Mouse (Mus musculus): ENCODE data around the gene Chst3.
"Not testable (repeated sequence)": the region's sequence is repeated elsewhere in the genome, so short reads cannot be mapped to it uniquely, and the experiment has no call there.

Chst3 gene

GRCm38 (mm10) chr10:60197406-60197821 is 21.6 kb downstream of the Chst3 start:
- DNase-seq (ENCODE audit: low read depth, low spot score) = no peak

DNA sequence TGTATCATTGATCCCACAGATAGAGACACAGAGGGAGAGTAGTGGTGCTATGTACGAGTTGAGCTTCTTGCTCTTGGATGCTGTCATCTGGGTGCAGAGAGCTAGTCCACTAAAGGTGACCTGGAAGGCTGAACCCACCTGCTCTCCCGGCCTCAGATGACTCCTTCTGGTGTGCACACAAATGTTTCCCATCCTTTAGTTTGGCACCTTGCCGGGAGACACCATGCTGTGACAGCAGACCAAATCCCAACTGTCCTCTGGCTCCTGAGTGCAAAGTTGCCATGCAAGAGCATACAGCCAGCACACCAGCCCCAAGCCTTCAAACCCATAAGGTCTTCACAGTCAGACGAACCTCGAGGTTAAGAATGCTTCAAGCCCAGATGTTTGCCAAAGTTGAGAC is 22.1 kb downstream of the Chst3 start:
- no peak for DNase-seq (ENCODE audit: low read depth, low spot score)

DNA sequence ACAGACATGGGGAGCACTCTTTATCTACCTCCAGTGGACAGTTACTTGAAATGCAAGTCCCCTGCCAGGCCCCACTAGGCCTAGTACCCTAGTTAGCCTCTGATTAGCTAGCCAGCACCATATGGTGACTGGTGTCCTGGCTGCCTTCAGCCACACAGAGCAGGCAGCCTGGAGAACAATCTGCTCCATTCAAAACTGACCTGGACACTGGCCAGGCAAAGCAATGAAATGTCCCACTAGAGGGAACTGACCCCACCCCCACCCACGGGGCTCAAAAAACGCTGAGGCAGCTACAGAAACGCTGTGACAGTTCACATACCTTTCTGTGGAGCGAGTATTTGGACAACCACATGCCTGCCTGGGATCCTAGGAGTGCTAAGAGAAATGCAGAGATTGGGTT is 24.0 kb downstream of the Chst3 start:
- DNase-seq (ENCODE audit: low read depth, low spot score) = no peak

GRCm38 (mm10) chr10:60193532-60194423 is 25.3 kb downstream of the Chst3 start:
- peak; percentile 64 for DNase-seq (ENCODE audit: low read depth, low spot score)

DNA sequence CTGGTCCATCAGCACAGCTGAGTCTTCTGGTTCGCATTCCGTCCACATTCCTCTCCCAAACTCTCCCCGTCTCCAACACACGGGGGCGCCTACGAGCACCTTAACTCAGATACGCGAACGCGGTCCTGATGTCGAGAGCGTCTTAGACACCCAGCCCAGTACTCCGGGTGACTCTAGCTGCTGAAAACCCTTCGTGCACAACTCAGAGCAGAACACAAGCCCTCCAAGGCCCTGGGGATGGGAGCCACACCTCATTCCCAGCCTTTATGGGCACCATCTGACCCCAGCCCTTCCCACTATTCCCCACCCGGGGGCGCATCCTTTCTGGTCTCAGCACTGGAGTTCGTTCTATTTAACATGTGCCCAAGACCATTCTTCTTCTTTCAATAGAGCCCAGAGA is 27.3 kb downstream of the Chst3 start:
- DNase-seq (ENCODE audit: low read depth, low spot score) = peak; percentile 75

DNA sequence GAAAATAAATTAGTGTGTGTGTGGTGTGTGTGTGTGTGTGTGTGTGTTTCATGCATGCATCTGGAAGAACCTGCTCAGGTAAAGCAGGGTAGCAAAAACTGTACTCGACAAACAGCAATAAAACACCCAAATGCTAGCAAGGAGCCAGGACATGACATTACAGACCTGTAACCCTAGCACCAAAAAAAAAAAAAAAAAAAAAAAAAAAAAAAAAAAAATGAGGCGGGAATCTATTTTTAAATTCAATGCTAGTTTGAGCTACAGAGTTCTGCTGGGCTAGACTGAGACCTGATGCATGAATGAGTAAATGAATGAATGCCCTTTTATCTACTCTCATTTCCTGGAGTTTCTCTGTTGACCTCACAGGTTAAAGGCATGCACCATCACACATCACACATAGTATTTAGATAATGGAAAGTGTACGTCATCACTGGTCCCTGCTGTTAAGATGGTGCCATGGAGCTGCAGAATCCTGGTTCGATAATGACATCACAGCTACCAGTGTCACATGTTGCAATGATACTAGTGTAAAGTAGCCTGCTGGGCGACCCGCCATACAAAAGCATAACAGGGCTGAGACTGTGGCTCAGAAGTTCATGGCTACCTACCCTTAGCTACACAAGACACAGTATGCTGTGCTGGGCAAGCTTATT is 29.4 kb downstream of the Chst3 start:
- no peak for DNase-seq (ENCODE audit: low read depth, low spot score)

DNA sequence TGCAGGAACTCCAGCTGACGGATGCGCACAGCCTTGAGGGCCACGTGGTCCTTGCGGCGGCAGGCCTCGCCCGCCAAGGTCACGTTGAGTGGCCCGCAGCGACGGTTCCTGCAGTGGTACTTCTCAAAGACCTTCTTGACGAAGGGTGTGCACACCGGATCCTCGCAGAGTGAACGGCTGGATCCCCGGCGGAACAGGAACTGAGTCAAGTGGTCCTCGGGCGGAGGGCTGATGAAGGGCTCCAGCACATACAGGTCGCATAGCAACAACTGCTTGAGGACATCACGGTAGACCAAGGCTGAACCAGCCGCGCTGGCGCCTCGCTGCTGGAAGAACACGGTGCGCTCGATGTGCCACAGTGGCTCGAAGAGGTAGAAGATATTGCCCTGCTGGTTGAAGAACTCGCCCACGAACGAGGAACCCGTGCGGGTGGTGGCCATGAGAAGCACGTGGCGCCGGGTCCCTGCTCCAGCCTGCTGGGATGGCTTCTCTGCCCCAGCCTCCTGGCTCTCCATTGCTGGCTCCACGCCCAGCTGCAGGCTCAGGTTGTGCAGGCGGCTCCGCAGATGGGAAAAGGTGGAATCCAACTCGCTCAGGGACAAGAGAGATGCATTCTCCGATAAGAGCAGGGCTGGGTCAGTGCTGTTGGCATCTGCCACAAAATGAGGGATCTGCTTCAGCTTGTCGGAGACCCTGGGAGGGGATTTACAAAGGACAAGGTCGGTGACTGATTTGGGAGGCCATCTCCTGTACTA is 32.7 kb downstream of the Chst3 start:
- DNase-seq (ENCODE audit: low read depth, low spot score) = no peak

DNA sequence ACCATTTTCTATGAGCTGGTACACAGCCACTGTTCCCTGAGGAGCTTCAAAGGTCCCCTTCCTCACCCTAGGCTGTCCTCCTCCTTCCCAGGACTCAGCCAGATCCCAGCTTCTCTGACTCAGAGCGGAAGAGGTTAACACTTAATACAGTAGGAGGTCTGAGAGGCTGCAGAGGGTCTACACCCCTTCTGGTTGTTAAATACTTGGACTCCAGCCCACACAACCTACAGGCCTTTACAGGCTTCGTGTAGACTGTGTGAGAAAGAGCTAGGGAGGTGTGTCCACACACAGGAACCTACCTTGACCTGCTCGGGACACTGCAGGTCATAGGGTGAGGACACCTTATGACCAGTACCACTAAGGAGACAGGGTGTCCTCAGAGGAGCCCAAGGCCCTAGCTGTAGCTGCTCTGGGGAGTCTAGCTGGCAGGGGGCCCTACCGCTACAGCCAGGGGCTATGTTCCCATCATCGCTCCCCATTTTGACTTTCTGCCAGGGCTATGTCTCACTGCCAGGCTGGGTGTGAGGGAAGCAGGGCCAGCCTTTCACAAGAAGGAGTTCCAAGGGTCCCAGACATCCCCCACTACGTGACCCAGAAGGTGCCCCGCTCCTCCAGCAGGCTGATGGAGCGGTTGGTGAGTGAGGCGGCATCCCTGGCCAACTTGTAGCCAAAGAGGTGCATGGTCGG is 33.9 kb downstream of the Chst3 start:
- DNase-seq (ENCODE audit: low read depth, low spot score) = no peak

DNA sequence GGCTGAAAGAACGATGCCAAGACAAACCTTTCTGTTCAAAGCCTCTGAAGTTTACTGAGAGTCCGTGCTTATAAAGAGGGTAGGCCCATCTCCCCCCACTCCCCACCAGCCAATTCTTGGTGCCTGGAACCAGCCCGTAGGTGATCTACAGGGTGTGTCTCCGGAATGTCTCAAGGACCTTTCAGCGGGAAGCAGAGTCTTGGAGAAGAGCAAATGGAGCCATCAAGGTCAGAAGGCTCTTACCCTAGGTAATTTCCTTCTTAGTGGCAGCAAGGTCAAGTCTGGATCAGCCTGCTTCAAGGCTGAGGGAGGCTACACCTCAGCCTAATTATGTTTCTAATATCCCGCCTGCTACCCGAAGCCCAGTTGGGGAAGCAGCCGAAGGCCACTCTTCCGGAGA is 43.8 kb downstream of the Chst3 start:
- DNase-seq (ENCODE audit: low read depth, low spot score) = not testable (repeated sequence)

GRCm38 (mm10) chr10:60174506-60174905 is 44.6 kb downstream of the Chst3 start:
- DNase-seq (ENCODE audit: low read depth, low spot score) = no peak

GRCm38 (mm10) chr10:60173035-60173434 is 46.0 kb downstream of the Chst3 start:
- DNase-seq (ENCODE audit: low read depth, low spot score) = no peak

GRCm38 (mm10) chr10:60172306-60172705 is 46.8 kb downstream of the Chst3 start:
- no peak for DNase-seq (ENCODE audit: low read depth, low spot score)

- no peak for DNase-seq (ENCODE audit: low read depth, low spot score)
These were observed 47.7 kb downstream of the Chst3 start for GRCm38 (mm10) chr10:60171368-60171767.

GRCm38 (mm10) chr10:60170326-60171089 is 48.6 kb downstream of the Chst3 start:
- DNase-seq (ENCODE audit: low read depth, low spot score) = no peak

- no peak for DNase-seq (ENCODE audit: low read depth, low spot score)
These were observed 50.1 kb downstream of the Chst3 start for GRCm38 (mm10) chr10:60168960-60169359.

DNA sequence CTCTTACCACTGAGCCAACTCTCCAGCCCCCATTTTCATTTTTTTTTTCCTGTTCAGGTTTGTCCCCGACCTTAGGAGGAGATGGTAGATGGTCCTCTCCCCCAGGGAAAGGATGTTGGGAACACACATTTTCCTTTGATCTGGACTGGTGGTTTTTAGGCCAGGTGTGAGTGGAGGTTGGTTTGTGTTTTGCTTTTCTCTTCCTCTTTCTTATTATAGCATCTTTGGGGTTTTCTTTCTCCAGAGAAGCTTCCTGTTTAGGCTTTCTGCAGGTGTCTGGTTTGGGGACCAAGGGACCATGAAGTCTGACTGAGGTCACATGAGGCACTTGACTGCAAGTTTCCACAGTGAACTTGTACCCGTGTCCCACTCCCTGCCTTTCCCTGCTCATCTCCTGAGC is 50.8 kb downstream of the Chst3 start:
- DNase-seq (ENCODE audit: low read depth, low spot score) = no peak

DNA sequence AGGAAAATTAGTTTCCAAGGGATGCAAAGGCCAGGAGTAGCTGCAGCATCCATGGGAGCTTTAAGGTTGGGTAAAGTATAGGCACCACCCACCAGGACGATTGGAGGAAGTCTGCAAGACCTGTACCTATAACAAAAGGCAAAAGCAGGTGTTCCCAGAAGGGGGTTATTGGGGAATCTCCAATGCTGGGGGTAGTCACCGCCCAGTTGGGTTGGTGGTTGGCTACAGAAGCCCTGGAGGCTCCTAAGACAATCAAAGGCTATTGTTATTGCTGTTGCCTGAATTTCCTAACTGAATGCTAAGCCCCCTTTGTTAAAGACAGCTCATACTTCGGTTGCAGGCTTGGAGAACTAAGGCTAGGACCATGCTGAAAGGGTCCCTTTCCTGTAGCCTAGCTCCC is 53.0 kb downstream of the Chst3 start:
- DNase-seq (ENCODE audit: low read depth, low spot score) = no peak

- no peak for DNase-seq (ENCODE audit: low read depth, low spot score)
These were observed 54.2 kb downstream of the Chst3 start for GRCm38 (mm10) chr10:60164869-60165268.

GRCm38 (mm10) chr10:60162973-60163255 is 56.1 kb downstream of the Chst3 start:
- no peak for DNase-seq (ENCODE audit: low read depth, low spot score)

DNA sequence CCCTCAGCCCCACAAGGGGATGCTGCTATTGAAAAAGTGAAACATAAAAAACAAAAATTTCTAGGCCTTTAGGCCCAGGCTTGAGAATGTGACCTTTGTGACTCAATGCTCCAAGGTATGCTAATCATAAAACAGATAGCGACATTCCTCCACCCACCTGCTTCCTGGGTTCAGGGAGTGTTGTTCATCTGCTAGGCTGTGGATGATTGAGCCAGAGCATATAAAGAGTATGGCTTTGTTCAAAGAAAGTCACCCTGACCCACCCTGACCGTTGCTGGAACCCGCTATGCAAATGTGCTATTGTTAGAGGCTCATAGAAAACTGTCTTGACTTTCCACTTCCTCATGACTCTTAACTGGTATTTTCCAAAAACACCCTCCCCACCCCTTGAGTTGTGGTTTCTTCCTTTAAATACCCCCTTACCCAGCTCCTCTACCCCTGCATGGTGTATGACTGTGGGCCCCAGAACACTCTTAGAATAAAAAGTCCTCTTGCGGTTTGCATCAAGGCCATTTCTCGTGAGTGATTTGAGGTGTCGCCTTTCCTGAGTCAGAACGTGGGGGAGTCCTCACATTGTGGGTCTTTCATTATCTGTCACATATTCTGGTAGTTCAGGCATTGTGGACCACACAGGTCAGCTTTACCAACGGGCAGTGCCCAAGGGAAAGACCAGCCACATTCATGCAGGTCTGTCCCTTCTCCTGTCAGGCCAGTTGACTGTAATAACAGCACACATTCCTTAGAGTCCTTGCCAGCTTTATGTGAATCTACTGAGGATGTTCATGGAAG is 56.7 kb downstream of the Chst3 start:
- not testable (repeated sequence) for DNase-seq (ENCODE audit: low read depth, low spot score)

Data from embryo, embryonic 11.5 days (tissue).